Mouse (Mus musculus) CD8-positive naive resting alpha-beta T cell, adult 2 months (primary cell): ENCODE measurements around the gene Tas2r118.

ENCODE experiments used
- DNase-seq, 2 experiments: peaks; one replicate each; pipeline ENCODE4 v3.0.0; 2022; ENCODE audit warnings: low read depth in 2 of 2, low spot score in 2 of 2

Tas2r118 gene

GRCm38 (mm10) chr6:23969960-23970359, at the start of gene Tas2r118:
Gene Tas2r118, minus strand, starts transcription at chr6:23970060.
- DNase-seq = no peak

GRCm38 (mm10) chr6:24018320-24018719, 48.5 kb upstream of the Tas2r118 start:
- no peak for DNase-seq

GRCm38 (mm10) chr6:23993276-23993675, 23.4 kb upstream of the Tas2r118 start:
- DNase-seq = no peak

GRCm38 (mm10) chr6:23990687-23991387, 21.0 kb upstream of the Tas2r118 start:
- no peak for DNase-seq

GRCm38 (mm10) chr6:23986293-23986692, 16.4 kb upstream of the Tas2r118 start:
- DNase-seq = no peak

- no peak for DNase-seq
These were observed 2.9 kb downstream of the Tas2r118 start for GRCm38 (mm10) chr6:23966980-23967379.

- no peak for DNase-seq
These were observed 3.9 kb downstream of the Tas2r118 start for GRCm38 (mm10) chr6:23965925-23966324.

- DNase-seq = no peak
These were observed 6.1 kb downstream of the Tas2r118 start for GRCm38 (mm10) chr6:23963741-23964140.

- no peak for DNase-seq
These were observed 29.1 kb downstream of the Tas2r118 start for GRCm38 (mm10) chr6:23940776-23941175.

GRCm38 (mm10) chr6:23938575-23939488, 31.0 kb downstream of the Tas2r118 start:
- no peak for DNase-seq

- no peak for DNase-seq
These were observed 33.4 kb downstream of the Tas2r118 start for GRCm38 (mm10) chr6:23936414-23936813.

GRCm38 (mm10) chr6:23923806-23924205, 46.1 kb downstream of the Tas2r118 start:
- DNase-seq = no peak
